17 mouse cellular contexts compared by ENCODE assay signal in the genomic region with DNA sequence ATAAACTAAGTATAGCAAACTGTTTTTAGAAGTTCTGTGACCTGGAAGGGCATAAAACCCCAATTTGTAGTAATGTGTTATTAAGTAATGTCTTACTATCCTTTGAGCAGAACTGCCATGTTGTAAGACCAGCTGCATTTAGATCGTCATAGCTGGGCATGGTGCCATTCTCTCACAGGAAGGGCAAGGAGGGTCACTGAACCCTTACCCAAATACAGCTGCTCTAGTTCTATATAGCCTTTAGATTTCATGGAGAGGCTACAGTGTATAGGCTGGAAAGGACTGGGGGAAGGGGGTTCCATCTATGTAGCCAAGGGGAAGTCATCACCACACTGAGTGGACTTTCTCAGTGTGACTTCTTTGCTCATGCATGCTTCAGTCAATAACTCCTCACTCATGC.
"Had no signal": no experiment of that assay in that cellular context is flagged by ENCODE, and none has a peak within 500 bp of the region (broad histone marks: within the 10 kb centered on the region; RNA-seq: fewer than 3 reads in every experiment).

No protein-coding gene starts in this region.

- H3K27ac ChIP-seq: liver, embryonic 13.5 days; liver, embryonic 15.5 days; midbrain, embryonic 10.5 days; midbrain, embryonic 12.5 days; neural tube, embryonic 13.5 days; neural tube, embryonic 15.5 days had no signal

- H3K4me1 ChIP-seq: liver, embryonic 13.5 days; liver, embryonic 15.5 days; midbrain, embryonic 10.5 days; midbrain, embryonic 12.5 days; neural tube, embryonic 13.5 days; neural tube, embryonic 15.5 days had no signal

- H3K36me3 ChIP-seq: neural tube, embryonic 13.5 days; neural tube, embryonic 15.5 days had no signal

- H3K27me3 ChIP-seq: liver, embryonic 13.5 days; liver, embryonic 15.5 days; neural tube, embryonic 13.5 days; neural tube, embryonic 15.5 days had no signal

- DNase-seq: liver, embryonic 13.5 days; midbrain, embryonic 14.5 days; retina, postnatal 1 day; right cerebral cortex, adult 18-20 months; right cerebral cortex, postnatal 25 days; right cerebral cortex, postnatal 4 days; spleen, adult 18-20 months; thymus, adult 18-20 months; thymus, postnatal 14 days; thymus, postnatal 36 days had no signal

- H3K9ac ChIP-seq: liver, embryonic 13.5 days; liver, embryonic 15.5 days; midbrain, embryonic 12.5 days; neural tube, embryonic 13.5 days; neural tube, embryonic 15.5 days had no signal

- H3K4me2 ChIP-seq: liver, embryonic 13.5 days; liver, embryonic 15.5 days; midbrain, embryonic 12.5 days; neural tube, embryonic 13.5 days; neural tube, embryonic 15.5 days had no signal

- ATAC-seq: midbrain, embryonic 16.5 days had no signal

- H3K4me3 ChIP-seq: liver, embryonic 13.5 days; liver, embryonic 15.5 days; midbrain, embryonic 10.5 days; midbrain, embryonic 12.5 days; myocyte; neural tube, embryonic 13.5 days; neural tube, embryonic 15.5 days had no signal

- H3K9me3 ChIP-seq: liver, embryonic 13.5 days; liver, embryonic 15.5 days; midbrain, embryonic 10.5 days; midbrain, embryonic 12.5 days; neural tube, embryonic 13.5 days; neural tube, embryonic 15.5 days had no signal
